Mouse (Mus musculus) olfactory bulb, adult 2 months (tissue): Measurements from ENCODE around the gene Siglech. TPM values are rescaled to one million over a fixed set of nuclear protein-coding genes. Genes with fewer than 3 reads are reported as not detected.

Experiments used
- H3K27ac ChIP-seq: fragments of 200-500 bp; 2 replicates; pipeline ENCODE4 v1.5.1; 2012; ENCODE audit warnings: low read depth, low read length; ENCODE audit not compliant: insufficient read depth
- H3K4me1 ChIP-seq: fragments of 200-500 bp; 2 replicates; pipeline ENCODE4 v1.6.1; 2012; ENCODE audit warnings: low read length; ENCODE audit not compliant: control insufficient read depth, insufficient read depth
- H3K4me3 ChIP-seq: fragments of 200-500 bp; 2 replicates; pipeline ENCODE4 v1.5.1; 2012; ENCODE audit warnings: mild to moderate bottlenecking, low read depth, low read length, moderate library complexity; ENCODE audit not compliant: insufficient read depth
- CTCF ChIP-seq: fragments of 200-500 bp; IDR thresholded peaks from 2 replicates; pipeline ENCODE4 v1.5.1; 2012; ENCODE audit warnings: low read depth, mild to moderate bottlenecking, low read length, moderate library complexity; ENCODE audit not compliant: insufficient read depth
- POLR2A ChIP-seq: fragments of 200-500 bp; IDR thresholded peaks from 2 replicates; pipeline ENCODE4 v1.6.1; 2012; ENCODE audit warnings: mild to moderate bottlenecking, low read depth, low read length, moderate library complexity; ENCODE audit not compliant: insufficient read depth
- WGBS: fragments of 180-500 bp; shearing (Covaris S2); methylation state at CpG from one replicate; pipeline ENCODE4 v1.1.7; 2018; 5-methylcytosine and 5-hydroxymethylcytosine counted together
- polyA plus RNA-seq: library from polyadenylated mRNA; stranded (reverse); fragments of >200 nt; gene quantifications from 2 replicates; pipeline ENCODE4 v1.2.4, GENCODE M21; 2012; ENCODE audit warnings: low replicate concordance; ENCODE audit not compliant: missing spikeins, insufficient read depth, insufficient read length

Gene Siglech
- polyA plus RNA-seq, 1 experiment: not detected

GRCm38 (mm10) chr7:55824468-55824867 lies 56.5 kb downstream of the Siglech start:
- peaks cover 4% of the 10 kb centered on the region for H3K4me1 ChIP-seq
- no peak overlapping the region; the same call in 1 of the 2 replicates for H3K27ac ChIP-seq
- TF ChIP-seq CTCF (no peak), POLR2A (no peak)
- no peak overlapping the region for H3K4me3 ChIP-seq
- 68% methylated on average over 5 of the region's 5 CpGs for WGBS

GRCm38 (mm10) chr7:55827551-55827950 lies 59.6 kb downstream of the Siglech start:
- 62% methylated on average over 9 of the region's 9 CpGs for WGBS
- peaks cover 4% of the 10 kb centered on the region for H3K4me1 ChIP-seq
- H3K4me3 ChIP-seq: no peak overlapping the region
- H3K27ac ChIP-seq: peak overlapping the region; percentile 42
- TF ChIP-seq POLR2A (no peak), CTCF (no peak)

Other genes starting within 250 kb of the Siglech start
- gene Tubgcp5, start 26.0 kb downstream of the Siglech start, polyA plus RNA-seq: not detected in 2 replicates
- 665 TPM in 1 of 2 replicates, not detected in the other for gene Cyfip1, start 73.6 kb downstream of the Siglech start, polyA plus RNA-seq
- not detected in 2 replicates for gene Nipa2, start 194.3 kb downstream of the Siglech start, polyA plus RNA-seq